Comparison of ENCODE assay signal across 7 mouse cellular contexts in the genomic region with DNA sequence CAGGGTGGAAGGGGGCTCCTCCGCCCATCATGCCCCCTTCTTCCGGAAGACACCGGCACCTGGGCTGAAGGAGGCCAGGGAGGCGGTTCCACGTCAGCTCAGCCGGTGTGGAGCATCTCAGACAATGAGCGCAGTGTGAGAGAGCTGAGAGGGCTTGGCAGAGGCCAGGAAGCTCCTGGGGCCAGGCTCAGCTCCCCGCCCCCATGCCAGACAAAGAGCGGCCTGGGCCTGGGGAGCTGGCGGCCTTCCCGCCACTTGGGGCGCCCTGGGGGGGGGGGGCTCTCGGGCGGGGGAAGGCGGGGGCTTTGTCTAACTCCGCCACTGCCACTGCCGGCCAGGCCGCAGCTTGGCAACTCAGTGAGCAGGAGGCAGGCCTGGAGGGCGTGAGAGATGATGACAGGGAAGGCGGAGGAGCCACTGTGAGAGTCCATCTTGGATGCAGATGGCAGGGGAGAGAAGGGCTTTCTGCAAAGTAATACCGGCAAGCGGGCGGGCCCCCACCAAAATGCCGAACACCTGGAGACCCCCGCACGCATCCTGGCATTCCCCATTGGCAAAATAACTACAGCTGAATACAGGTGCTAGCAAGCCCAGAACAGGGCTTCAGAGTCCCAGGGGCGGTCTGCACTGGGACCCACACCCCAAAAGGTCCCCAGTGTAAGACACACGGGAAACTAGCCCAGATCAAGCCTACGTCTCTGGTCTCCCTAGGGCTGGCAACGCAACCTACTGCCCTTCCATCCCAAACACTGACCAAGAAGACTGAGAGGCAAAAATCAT. TPM values are rescaled to one million over a fixed set of nuclear protein-coding genes. Genes with fewer than 3 reads are reported as not detected.
DNase-seq lines count a peak whose midpoint lies in the region; ATAC-seq lines count a peak whose summit lies in the region.

No protein-coding gene starts in this region.

- peaks cover 22% of the 10 kb centered on the region for H3K36me3 ChIP-seq in intestine, embryonic 14.5 days (ENCODE audit: control insufficient read depth, insufficient read depth, low read length)
- peaks cover 18% of the 10 kb centered on the region for H3K36me3 ChIP-seq in midbrain, embryonic 11.5 days (ENCODE audit: control insufficient read depth, insufficient read depth, low read length)

- peak overlapping the region; percentile 98 for H3K4me2 ChIP-seq in intestine, embryonic 14.5 days (ENCODE audit: low read length)
- H3K4me2 ChIP-seq in midbrain, embryonic 11.5 days: peak overlapping the region; percentile 95

- DNase-seq in adrenal gland, adult 18-20 months (ENCODE audit: low spot score in 2 of 2): peak; percentile 67 to 68
- DNase-seq in embryo, embryonic 11 days: peak; percentile 94
- peak; percentile 62 for DNase-seq in gastrocnemius, postnatal 36 days
- peak; percentile 80 for DNase-seq in intestine, embryonic 14.5 days (ENCODE audit: low spot score)
- DNase-seq in left cerebral cortex, postnatal 4 days: peak; percentile 94
- DNase-seq in midbrain, embryonic 11.5 days (ENCODE audit: low spot score, missing footprints): peak; percentile 98
- DNase-seq in skeletal muscle tissue, adult 2 months (ENCODE audit: low read depth, low spot score): peak; percentile 68

- H3K4me3 ChIP-seq in intestine, embryonic 14.5 days (ENCODE audit: low read depth, low read length): peak overlapping the region; percentile 97
- peak overlapping the region; percentile 99 for H3K4me3 ChIP-seq in midbrain, embryonic 11.5 days (ENCODE audit: low read depth, low read length)

- no peaks in the 10 kb centered on the region for H3K27me3 ChIP-seq in intestine, embryonic 14.5 days (replicated peaks; ENCODE audit: control insufficient read depth, insufficient read depth, low read length)
- H3K27me3 ChIP-seq in midbrain, embryonic 11.5 days (ENCODE audit: control insufficient read depth, insufficient read depth, low read length): no peaks in the 10 kb centered on the region

- H3K27ac ChIP-seq in intestine, embryonic 14.5 days (ENCODE audit: low read depth): peak overlapping the region; percentile 98
- peak overlapping the region; percentile 99 for H3K27ac ChIP-seq in midbrain, embryonic 11.5 days (ENCODE audit: low read depth, low read length)

- peak; percentile 89 for ATAC-seq in intestine, embryonic 14.5 days (replicated peaks; ENCODE audit: low FRiP score, low TSS enrichment, low read depth)
- ATAC-seq in midbrain, embryonic 11.5 days (ENCODE audit: low FRiP score): peak; percentile 91

- H3K9me3 ChIP-seq in intestine, embryonic 14.5 days (ENCODE audit: control insufficient read depth, low read length): no peaks in the 10 kb centered on the region
- H3K9me3 ChIP-seq in midbrain, embryonic 11.5 days (ENCODE audit: control insufficient read depth, low read length): no peaks in the 10 kb centered on the region

- intact Hi-C loops in gastrocnemius, postnatal 36 days (cut with DNase I): loop anchor here (5.0 kb wide), 1 partner anchor 190 kb away; the partner anchor contains the start of gene Tmed2
- intact Hi-C loops in left cerebral cortex, postnatal 4 days (cut with DNase I): no loop called here

- 2% methylated on average over 28 of the region's 30 CpGs for WGBS in intestine, embryonic 14.5 days
- 2% methylated on average over 30 of the region's 30 CpGs for WGBS in midbrain, embryonic 11.5 days

- H3K9ac ChIP-seq in intestine, embryonic 14.5 days (ENCODE audit: low read length): peak overlapping the region; percentile 100
- H3K9ac ChIP-seq in midbrain, embryonic 11.5 days (ENCODE audit: low read length): peak overlapping the region; percentile 99

- H3K4me1 ChIP-seq in intestine, embryonic 14.5 days (replicated peaks; ENCODE audit: control insufficient read depth, insufficient read depth, low read length): peaks cover 14% of the 10 kb centered on the region
- peaks cover 30% of the 10 kb centered on the region for H3K4me1 ChIP-seq in midbrain, embryonic 11.5 days (ENCODE audit: control insufficient read depth, insufficient read depth, low read length)

RNA-seq across cellular contexts. Expression of gene Cdk2ap1, which starts 10.6 kb away (rescaled TPM):
- 100 to 1,000 TPM; 153 to 174 TPM for total RNA-seq in adrenal gland, adult 18-20 months (2021)
- 100 to 1,000 TPM; 121 to 128 TPM for total RNA-seq in gastrocnemius, postnatal 36 days (2021)
- polyA plus RNA-seq in intestine, embryonic 14.5 days (2014; fragmentation: Nextera tagmentation; extraction: Ambion mirVana): 58.7 and 59.5 TPM in 2 replicates
- total RNA-seq in left cerebral cortex, postnatal 4 days (2021): 100 to 1,000 TPM; 112 to 119 TPM
- 215 and 262 TPM in 2 replicates for polyA plus RNA-seq in midbrain, embryonic 11.5 days (2014; fragmentation: Nextera tagmentation; extraction: Ambion mirVana)

RNA-seq across cellular contexts. Expression of gene 2810006K23Rik, which starts 24.4 kb away (rescaled TPM):
- total RNA-seq in adrenal gland, adult 18-20 months (2021): 10 to 100 TPM; 12.9 to 13.4 TPM
- 1 to 10 TPM; 6.0 to 6.4 TPM for total RNA-seq in gastrocnemius, postnatal 36 days (2021)
- polyA plus RNA-seq in intestine, embryonic 14.5 days (2014; fragmentation: Nextera tagmentation; extraction: Ambion mirVana): 11.6 and 14.1 TPM in 2 replicates
- 10 to 100 TPM in 1 of 2 experiments, 1 to 10 TPM in 1; 8.6 to 11.1 TPM for total RNA-seq in left cerebral cortex, postnatal 4 days (2021)
- 22.0 and 23.9 TPM in 2 replicates for polyA plus RNA-seq in midbrain, embryonic 11.5 days (2014; fragmentation: Nextera tagmentation; extraction: Ambion mirVana)

RNA-seq across cellular contexts. Expression of gene Mphosph9, which starts 24.6 kb away (rescaled TPM):
- 1 to 10 TPM; 5.7 to 7.6 TPM for total RNA-seq in adrenal gland, adult 18-20 months (2021)
- 1 to 10 TPM; 1.9 to 2.7 TPM for total RNA-seq in gastrocnemius, postnatal 36 days (2021)
- 13.6 and 13.9 TPM in 2 replicates for polyA plus RNA-seq in intestine, embryonic 14.5 days (2014; fragmentation: Nextera tagmentation; extraction: Ambion mirVana)
- 10 to 100 TPM; 17.9 to 26.7 TPM for total RNA-seq in left cerebral cortex, postnatal 4 days (2021)
- polyA plus RNA-seq in midbrain, embryonic 11.5 days (2014; fragmentation: Nextera tagmentation; extraction: Ambion mirVana): 12.3 and 13.6 TPM in 2 replicates

Comparison
In these comparisons a context has a peak if more than half of its experiments do, and no peak if none do; other contexts are left out.
1. Peak in every context shown above with its lines: DNase-seq, ATAC-seq, H3K4me3 ChIP-seq and H3K27ac ChIP-seq.